Mouse (Mus musculus): ENCODE data around the gene Scgb2b19. TPM values are rescaled to one million over a fixed set of nuclear protein-coding genes. Genes with fewer than 3 reads are reported as not detected.
"Not testable (repeated sequence)": the region's sequence is repeated elsewhere in the genome, so short reads cannot be mapped to it uniquely, and the experiment has no call there.

The Scgb2b19 gene
- not detected in 2 replicates for polyA plus RNA-seq (2016; fragmentation: Nextera tagmentation; extraction: Ambion mirVana)

GRCm38 (mm10) chr7:33280238-33280637 lies at the start of gene Scgb2b19:
Gene Scgb2b19, minus strand, starts transcription at chr7:33280338.
- not testable (repeated sequence) for H3K27ac ChIP-seq (replicated peaks); H3K36me3 ChIP-seq; H3K27me3 ChIP-seq; H3K9ac ChIP-seq (replicated peaks); H3K9me3 ChIP-seq; H3K4me3 ChIP-seq; H3K4me2 ChIP-seq (replicated peaks); H3K4me1 ChIP-seq; ATAC-seq (ENCODE audit: low FRiP score, low read depth)

- not testable (repeated sequence) for H3K4me2 ChIP-seq (replicated peaks); H3K4me3 ChIP-seq; ATAC-seq (ENCODE audit: low FRiP score, low read depth); H3K36me3 ChIP-seq; H3K9ac ChIP-seq (replicated peaks); H3K9me3 ChIP-seq; H3K27ac ChIP-seq (replicated peaks); H3K4me1 ChIP-seq; H3K27me3 ChIP-seq
- 80% methylated on average over 2 of the region's 3 CpGs for WGBS
Observed at GRCm38 (mm10) chr7:33286991-33287390, 6.9 kb upstream of the Scgb2b19 start, which contains the start of gene Scgb1b19. Gene Scgb1b19, plus strand, starts transcription at chr7:33287291.

Other genes with a start within 250 kb of the Scgb2b19 start
- not detected in 2 replicates for gene Scgb2b17, start 223.8 kb downstream of the Scgb2b19 start, polyA plus RNA-seq (2016; fragmentation: Nextera tagmentation; extraction: Ambion mirVana)
- gene Scgb1b17, start 216.9 kb downstream of the Scgb2b19 start, polyA plus RNA-seq (2016; fragmentation: Nextera tagmentation; extraction: Ambion mirVana) = not detected in 2 replicates
- not detected in 2 replicates for gene Scgb2b18, start 106.5 kb downstream of the Scgb2b19 start, polyA plus RNA-seq (2016; fragmentation: Nextera tagmentation; extraction: Ambion mirVana)
- gene Scgb1b18, start 94.8 kb downstream of the Scgb2b19 start, polyA plus RNA-seq (2016; fragmentation: Nextera tagmentation; extraction: Ambion mirVana) = not detected in 2 replicates
- not detected in 2 replicates for gene Scgb1b19, start 7.0 kb upstream of the Scgb2b19 start, polyA plus RNA-seq (2016; fragmentation: Nextera tagmentation; extraction: Ambion mirVana)
- not detected in 2 replicates for gene Scgb2b20, start 86.0 kb upstream of the Scgb2b19 start, polyA plus RNA-seq (2016; fragmentation: Nextera tagmentation; extraction: Ambion mirVana)
- gene Scgb1b20, start 92.9 kb upstream of the Scgb2b19 start, polyA plus RNA-seq (2016; fragmentation: Nextera tagmentation; extraction: Ambion mirVana) = not detected in 2 replicates
- gene Scgb2b21, start 240.1 kb upstream of the Scgb2b19 start, polyA plus RNA-seq (2016; fragmentation: Nextera tagmentation; extraction: Ambion mirVana) = not detected in 2 replicates

Data from midbrain, embryonic 12.5 days (tissue).